Mouse (Mus musculus) ES-E14 (cell line): Measurements from ENCODE around the gene Itpr2. TPM values are rescaled to one million over a fixed set of nuclear protein-coding genes. Genes with fewer than 3 reads are reported as not detected.

Experiments
- DNase-seq: peaks from one replicate; pipeline ENCODE4 v3.0.0-alpha.2; 2013; ENCODE audit warnings: low read depth, low spot score
- H3K27ac ChIP-seq: 2 replicates; pipeline ENCODE4 v1.5.1; 2012; ENCODE audit warnings: low read depth, mild to moderate bottlenecking, low read length, moderate library complexity, mixed read lengths; ENCODE audit not compliant: poor library complexity, insufficient read depth, severe bottlenecking
- H3K36me3 ChIP-seq: 2 replicates; pipeline ENCODE4 v1.6.1; 2012; ENCODE audit warnings: mild to moderate bottlenecking, low read length, moderate library complexity, mixed read lengths; ENCODE audit not compliant: control insufficient read depth, poor library complexity, insufficient read depth, severe bottlenecking
- H3K4me1 ChIP-seq, 2 experiments: fragments of 150-350 bp in 1 of 2; sonication (generic) in 1 of 2; 2 replicates each; pipeline ENCODE4 v1.6.1; 2012; ENCODE audit warnings: low read length in 2 of 2, mild to moderate bottlenecking in 1 of 2, mixed read lengths in 1 of 2; ENCODE audit not compliant: control insufficient read depth in 2 of 2, insufficient read depth in 2 of 2, poor library complexity in 1 of 2
- H3K4me3 ChIP-seq, 2 experiments: fragments of 150-350 bp in 1 of 2; sonication (generic) in 1 of 2; 2 replicates each; pipeline ENCODE4 v1.5.1; 2012; ENCODE audit warnings: low read length in 2 of 2, low read depth in 1 of 2, mild to moderate bottlenecking in 1 of 2, mixed read lengths in 1 of 2; ENCODE audit not compliant: insufficient read depth in 1 of 2, poor library complexity in 1 of 2, severe bottlenecking in 1 of 2
- H3K9ac ChIP-seq: 2 replicates; pipeline ENCODE4 v1.6.1; 2012; ENCODE audit warnings: low read depth, mild to moderate bottlenecking, low read length, mixed read lengths; ENCODE audit not compliant: poor library complexity, insufficient read depth, severe bottlenecking
- H3K9me3 ChIP-seq: fragments of 150-350 bp; sonication (generic); 2 replicates; pipeline ENCODE4 v1.6.1; 2012; ENCODE audit warnings: low read depth, mild to moderate bottlenecking, low read length; ENCODE audit not compliant: control insufficient read depth, insufficient read depth
- CHD2 ChIP-seq: IDR thresholded peaks from 2 replicates; pipeline ENCODE4 v1.6.1; 2014; ENCODE audit warnings: mild to moderate bottlenecking, low read depth, low read length, inconsistent platforms
- HCFC1 ChIP-seq: IDR thresholded peaks from 2 replicates; pipeline ENCODE4 v1.6.1; 2012; ENCODE audit warnings: low read length, inconsistent platforms, borderline replicate concordance; ENCODE audit not compliant: insufficient read depth
- MAFK ChIP-seq: IDR thresholded peaks from 2 replicates; pipeline ENCODE4 v1.6.1; 2014; ENCODE audit warnings: mild to moderate bottlenecking, low read depth, low read length, inconsistent platforms; ENCODE audit not compliant: insufficient read depth
- ZC3H11A ChIP-seq: IDR thresholded peaks from 2 replicates; pipeline ENCODE4 v1.6.1; 2012; ENCODE audit warnings: low read depth, mild to moderate bottlenecking, inconsistent platforms, low read length, borderline replicate concordance
- ZNF384 ChIP-seq: IDR thresholded peaks from 2 replicates; pipeline ENCODE4 v1.6.1; 2012; ENCODE audit warnings: low read depth, low read length, inconsistent platforms
- in situ Hi-C, 2 experiments: fragments of 600-800 bp; cut with MboI; formaldehyde crosslinking; loops; one replicate each; pipeline ENCODE4 v1.15.1; 2025; ENCODE audit warnings: low sequenced_read_pairs in 2 of 2, inconsistent platforms in 1 of 2; ENCODE audit not compliant: unreplicated experiment in 2 of 2
- total RNA-seq: library from RNA; depleted of rRNA; stranded (reverse); fragments of 300-350 nt; gene quantifications from 2 replicates; pipeline ENCODE4 v1.2.3, GENCODE M21; 2012

Gene Itpr2
- total RNA-seq, 1 experiment: 1.5 TPM

DNA sequence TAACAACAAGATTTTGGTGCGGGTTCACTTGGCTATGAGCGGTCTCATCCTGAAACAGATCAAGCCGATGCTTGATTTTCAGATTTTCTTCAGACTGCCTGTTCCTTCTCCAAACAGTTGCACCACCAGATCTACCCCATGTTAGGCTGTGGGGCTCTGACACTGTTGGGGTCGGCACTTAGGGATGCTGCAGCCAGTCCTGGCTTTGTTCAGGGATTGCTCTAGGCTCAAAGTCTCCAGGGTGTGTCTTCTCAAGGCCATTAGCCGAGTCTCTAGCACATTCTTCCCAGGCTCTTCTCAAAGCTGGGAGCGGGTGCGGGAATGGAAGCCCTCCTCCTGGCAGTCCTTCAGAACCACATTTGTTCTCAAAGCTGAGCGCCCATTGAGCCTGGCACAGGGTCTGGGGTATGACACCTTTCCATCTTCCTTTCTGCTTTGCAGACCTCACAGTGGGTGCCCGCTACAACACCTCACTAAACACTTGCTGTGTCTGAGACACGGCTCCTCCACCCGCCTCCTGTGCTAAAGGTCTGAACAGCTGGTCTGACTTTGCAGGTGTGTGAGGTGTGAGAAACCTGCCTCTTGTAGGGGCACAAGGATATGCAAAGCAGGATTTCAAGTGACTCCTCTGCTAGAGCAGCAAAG is 217.0 kb downstream of the Itpr2 start:
- Histone ChIP-seq H3K27ac (no peak overlapping the region), H3K9me3 (no peaks in the 10 kb centered on the region), H3K4me3 (no peak overlapping the region), H3K9ac (no peak overlapping the region), H3K36me3 (no peaks in the 10 kb centered on the region), H3K4me1 (no peaks in the 10 kb centered on the region)
- TF ChIP-seq CHD2 (no peak), ZNF384 (no peak), MAFK (no peak), ZC3H11A (no peak), HCFC1 (no peak)
- DNase-seq: no peak
- in situ Hi-C loops: loop anchor here (10.0 to 25.0 kb wide), 2 partner anchors 448 to 460 kb away; no protein-coding TSS in a partner anchor

DNA sequence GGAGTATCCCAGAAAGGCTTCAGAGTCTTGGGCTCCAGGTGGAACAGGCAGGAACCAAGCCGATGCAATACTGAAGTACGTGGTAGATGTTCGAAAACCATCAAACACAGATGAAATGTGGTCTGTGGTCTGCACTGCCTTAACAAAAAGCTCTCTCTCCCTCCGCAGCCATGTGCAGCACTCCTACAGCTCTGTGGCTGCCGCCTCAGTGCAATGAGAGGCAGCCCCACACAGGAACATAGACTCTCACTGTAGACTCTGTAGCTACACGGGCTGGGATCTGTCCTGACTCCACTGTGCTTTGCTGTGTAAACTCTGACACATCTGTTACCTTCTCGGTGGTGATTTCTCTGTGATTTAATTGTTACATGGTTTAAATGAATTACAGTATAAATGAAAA is 218.0 kb downstream of the Itpr2 start:
- H3K4me1 ChIP-seq: no peaks in the 10 kb centered on the region
- no peaks in the 10 kb centered on the region for H3K9me3 ChIP-seq
- no peak overlapping the region for H3K27ac ChIP-seq
- no peak for TF ChIP-seq ZNF384
- TF ChIP-seq HCFC1: no peak
- TF ChIP-seq CHD2: no peak
- TF ChIP-seq MAFK: no peak
- no peak for TF ChIP-seq ZC3H11A
- in situ Hi-C loops: loop anchor here (10.0 to 25.0 kb wide), 2 partner anchors 447 to 459 kb away; no protein-coding TSS in a partner anchor
- no peak overlapping the region for H3K9ac ChIP-seq
- no peaks in the 10 kb centered on the region for H3K36me3 ChIP-seq
- DNase-seq: no peak
- no peak overlapping the region for H3K4me3 ChIP-seq

- no peaks in the 10 kb centered on the region for H3K4me1 ChIP-seq
- no peaks in the 10 kb centered on the region for H3K36me3 ChIP-seq
- H3K9ac ChIP-seq: no peak overlapping the region
- no peak for TF ChIP-seq MAFK
- TF ChIP-seq CHD2: no peak
- TF ChIP-seq ZC3H11A: no peak
- no peak for TF ChIP-seq ZNF384
- no peak for TF ChIP-seq HCFC1
- no peak for DNase-seq
- H3K27ac ChIP-seq: no peak overlapping the region
- no peak overlapping the region for H3K4me3 ChIP-seq
- H3K9me3 ChIP-seq: no peaks in the 10 kb centered on the region
- in situ Hi-C loops: loop anchor here (10.0 to 25.0 kb wide), 2 partner anchors 445 to 457 kb away; no protein-coding TSS in a partner anchor
These were observed 219.9 kb downstream of the Itpr2 start for GRCm38 (mm10) chr6:146282061-146282659.

DNA sequence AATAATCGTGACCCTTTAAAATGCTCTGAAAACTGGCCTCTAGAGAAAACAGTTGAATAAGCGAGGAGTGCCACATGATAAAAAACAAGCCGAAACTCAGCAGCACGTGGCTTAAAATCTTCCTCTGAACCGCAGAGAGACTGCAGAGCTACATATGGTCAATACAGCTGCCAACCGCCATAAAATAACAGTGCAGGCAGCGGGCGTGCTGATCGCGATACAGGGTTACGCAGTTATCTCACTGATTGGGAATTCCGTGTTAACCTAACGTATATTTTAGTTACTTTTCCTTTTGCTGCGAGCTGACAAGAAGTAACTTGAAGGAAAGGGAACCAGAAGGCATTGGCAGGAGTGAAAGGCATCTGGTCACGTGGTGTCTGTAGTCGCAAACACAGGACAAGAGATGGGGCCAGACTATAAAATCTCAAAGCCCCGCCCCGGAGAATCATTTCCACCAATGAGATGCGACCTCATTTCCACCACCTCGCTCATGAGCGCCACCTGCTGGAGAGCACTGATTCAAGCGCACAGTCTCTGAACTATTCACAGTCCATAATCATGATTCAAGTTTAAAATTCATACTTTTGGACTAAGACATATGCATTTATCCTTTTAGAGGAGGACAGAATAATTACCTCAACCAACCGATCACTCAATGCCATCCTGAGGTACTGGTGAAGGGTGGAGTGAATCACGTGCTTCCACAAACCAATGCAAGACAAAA is 220.7 kb downstream of the Itpr2 start:
- Histone ChIP-seq H3K27ac (no peak overlapping the region), H3K4me3 (peak overlapping the region in 1 of 2 experiments; percentile 31; a peak in 1 of 4 replicates), H3K9me3 (no peaks in the 10 kb centered on the region), H3K36me3 (no peaks in the 10 kb centered on the region), H3K9ac (no peak overlapping the region), H3K4me1 (no peaks in the 10 kb centered on the region)
- TF ChIP-seq CHD2: no peak
- no peak for TF ChIP-seq ZNF384
- TF ChIP-seq MAFK: no peak
- 0 out of 2 replicates have a peak, but pooled peaks have one; percentile 18 for TF ChIP-seq ZC3H11A
- TF ChIP-seq HCFC1: no peak
- in situ Hi-C loops: loop anchor here (10.0 to 25.0 kb wide), 2 partner anchors 444 to 457 kb away; no protein-coding TSS in a partner anchor
- peak; percentile 65 for DNase-seq
